Mouse (Mus musculus) MEL (cell line): ENCODE results near the gene Col4a1.

Experiments used
- CTCF ChIP-seq, 3 experiments: IDR thresholded peaks in 2 of 3; conservative IDR thresholded peaks in 1 of 3; 2 replicates each; pipeline ENCODE4 v1.5.1; 2011 to 2012; ENCODE audit warnings: low read length in 3 of 3, low read depth in 2 of 3, mild to moderate bottlenecking in 2 of 3, improper control_type of control experiment in 1 of 3, inconsistent platforms in 1 of 3, mixed read lengths in 1 of 3, moderate library complexity in 1 of 3; ENCODE audit not compliant: control insufficient read depth in 1 of 3, insufficient read depth in 1 of 3, poor library complexity in 1 of 3, severe bottlenecking in 1 of 3
- EP300 ChIP-seq, 2 experiments: IDR thresholded peaks; 2 replicates each; pipeline ENCODE4 v1.6.1; 2011; ENCODE audit warnings: improper control_type of control experiment in 2 of 2, low read length in 2 of 2, low read depth in 1 of 2, mild to moderate bottlenecking in 1 of 2
- MYC ChIP-seq: IDR thresholded peaks from 2 replicates; pipeline ENCODE4 v1.6.1; 2011; ENCODE audit warnings: low read depth, mild to moderate bottlenecking, low read length, improper control_type of control experiment, moderate library complexity
- NRF1 ChIP-seq: IDR thresholded peaks from 2 replicates; pipeline ENCODE4 v1.6.1; 2014; ENCODE audit warnings: low read depth, mild to moderate bottlenecking, inconsistent platforms, low read length, improper control_type of control experiment, moderate library complexity; ENCODE audit not compliant: poor library complexity, insufficient read depth, severe bottlenecking
- POLR2A ChIP-seq, 2 experiments: IDR thresholded peaks; 2 replicates each; pipeline ENCODE4 v1.6.1; 2011 to 2012; ENCODE audit warnings: low read length in 2 of 2, mild to moderate bottlenecking in 2 of 2, control low read depth in 1 of 2, improper control_type of control experiment in 1 of 2, low read depth in 1 of 2, moderate library complexity in 1 of 2; ENCODE audit not compliant: control insufficient read depth in 1 of 2, insufficient read depth in 1 of 2, poor library complexity in 1 of 2
- ZKSCAN1 ChIP-seq: IDR thresholded peaks from 2 replicates; pipeline ENCODE4 v1.6.1; 2012; ENCODE audit warnings: low read depth, mild to moderate bottlenecking, inconsistent platforms, low read length, improper control_type of control experiment, moderate library complexity

DNA sequence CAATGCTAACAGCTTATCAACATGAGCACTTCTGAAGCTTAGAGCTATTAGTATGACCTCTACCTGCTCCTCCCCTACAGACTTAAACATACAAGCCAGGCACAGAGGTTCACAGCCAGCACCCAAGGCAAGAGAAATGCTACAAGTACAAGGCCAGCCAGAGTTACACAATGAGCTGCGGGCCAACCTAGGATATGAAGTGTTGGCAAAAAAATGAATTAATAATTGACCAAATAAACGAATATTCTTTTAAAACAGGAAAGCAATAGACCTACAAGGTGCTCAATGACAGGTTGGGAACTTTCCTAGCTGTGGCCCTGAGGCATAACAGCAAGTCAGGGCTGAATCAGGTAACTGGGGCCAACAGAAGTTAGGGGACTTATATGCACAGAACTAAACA, 58.1 kb downstream of the Col4a1 start:
- TF ChIP-seq EP300 (IDR thresholded peaks at IDR 0.05; ENCODE audit: low read depth in 1 of 2, low read length in 2 of 2) (no peak), POLR2A (IDR thresholded peaks at IDR 0.05; ENCODE audit: control insufficient read depth in 1 of 2, insufficient read depth in 1 of 2, low read depth in 1 of 2, low read length in 2 of 2, poor library complexity in 1 of 2) (no peak), NRF1 (no peak), ZKSCAN1 (no peak), MYC (no peak), CTCF (IDR thresholded peaks at IDR 0.05 in 2 of 3, conservative IDR thresholded peaks at IDR 0.05 in 1 of 3; ENCODE audit: control insufficient read depth in 1 of 3, insufficient read depth in 1 of 3, low read depth in 2 of 3, low read length in 3 of 3, poor library complexity in 1 of 3, severe bottlenecking in 1 of 3) (no peak)
